Mouse (Mus musculus) limb, embryonic 13.5 days (tissue): ENCODE measurements around the gene Slfnl1. TPM values are rescaled to one million over a fixed set of nuclear protein-coding genes. Genes with fewer than 3 reads are reported as not detected.

Experiments used
- polyA plus RNA-seq: library from polyadenylated mRNA; unstranded; fragments of >200 nt; fragmentation: Nextera tagmentation; extraction: Ambion mirVana; gene quantifications from 2 replicates; pipeline ENCODE4 v1.2.1, GENCODE M21; 2015

Slfnl1 gene
- polyA plus RNA-seq, 1 experiment from 2014 or later: not detected

Other genes with a start within 250 kb of the Slfnl1 start
- gene Foxo6, start 244.9 kb upstream of the Slfnl1 start, polyA plus RNA-seq: 0.05 and 0.11 TPM in 2 replicates
- gene Scmh1, start 127.0 kb upstream of the Slfnl1 start, polyA plus RNA-seq: 43.8 and 47.1 TPM in 2 replicates
- 89.6 and 91.0 TPM in 2 replicates for gene Ctps, start 38.0 kb downstream of the Slfnl1 start, polyA plus RNA-seq
- not detected in 2 replicates for gene Gm8439, start 56.5 kb downstream of the Slfnl1 start, polyA plus RNA-seq
- 1.7 and 2.6 TPM in 2 replicates for gene Cited4, start 134.3 kb downstream of the Slfnl1 start, polyA plus RNA-seq
- gene Kcnq4, start 216.4 kb downstream of the Slfnl1 start, polyA plus RNA-seq: 6.0 and 6.2 TPM in 2 replicates